ENCODE assay signal across 9 mouse cellular contexts in the genomic region with DNA sequence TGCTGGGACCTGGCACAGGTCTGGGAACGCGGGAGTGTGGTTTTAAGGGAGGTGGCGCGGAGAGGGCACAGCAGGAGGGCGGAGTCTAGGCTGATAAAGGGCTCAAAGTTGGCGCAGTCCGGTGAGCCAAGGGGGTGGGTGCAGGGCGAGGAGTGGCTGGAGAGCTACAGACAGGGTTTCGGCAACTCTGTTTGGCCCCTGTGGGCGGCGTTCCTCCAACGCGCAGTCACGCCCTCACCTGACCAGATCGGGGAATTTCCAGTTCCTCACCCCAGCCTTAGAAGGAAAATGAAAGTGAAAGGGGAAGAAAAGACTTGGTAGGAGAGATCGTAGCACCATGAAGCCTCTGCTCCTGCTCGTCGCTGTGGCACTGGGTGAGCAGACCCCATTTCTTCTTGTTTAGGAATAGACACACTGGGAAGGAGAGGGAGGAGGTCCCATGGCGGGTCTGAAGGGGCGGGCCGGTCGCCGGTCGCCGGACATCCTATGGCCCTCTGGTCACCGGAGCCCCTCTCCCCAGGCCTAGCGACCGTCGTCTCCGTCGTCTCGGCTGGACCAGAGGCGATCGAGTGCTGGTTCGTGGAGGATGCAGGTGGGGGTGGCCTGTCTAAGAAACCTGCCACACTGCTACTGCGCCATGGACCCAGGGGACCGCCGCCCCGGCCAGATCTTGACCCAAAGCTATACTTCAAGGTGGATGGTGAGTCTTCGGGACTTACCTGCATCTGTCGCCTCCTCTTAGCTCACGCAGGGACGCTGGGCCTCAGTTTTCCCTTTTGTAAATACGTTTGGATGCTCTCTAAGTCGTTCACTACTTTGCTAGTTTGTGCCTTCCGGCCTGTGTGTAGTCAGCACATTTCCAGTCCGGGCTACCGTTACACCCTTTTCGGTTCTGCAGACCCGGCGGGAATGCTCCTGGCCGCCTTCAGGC. TPM values are rescaled to one million over a fixed set of nuclear protein-coding genes. Genes with fewer than 3 reads are reported as not detected.
DNase-seq lines count a peak whose midpoint lies in the region; ATAC-seq lines count a peak whose summit lies in the region.
"Had no signal": no experiment of that assay in that cellular context is flagged by ENCODE, and none has a peak within 500 bp of the region (broad histone marks: within the 10 kb centered on the region; RNA-seq: fewer than 3 reads in every experiment).

No protein-coding gene starts in this region.

- DNase-seq in MN1 (ENCODE audit: low spot score), result peak; percentile 93
- DNase-seq in c-Kit-negative CD71-positive TER-119-positive erythroid progenitor cells, embryonic 14.5 days (ENCODE audit: low read depth, low spot score), result peak; percentile 71
- no peak for DNase-seq in forebrain, embryonic 11.5 days (ENCODE audit: low spot score)
- peak; percentile 79 to 81 for DNase-seq in heart, postnatal 36 days
- peak; percentile 85 for DNase-seq in large intestine, adult 2 months (ENCODE audit: low read depth, low spot score)
- DNase-seq in retina, embryonic 14.5 days (ENCODE audit: low spot score), result peak; percentile 39
- DNase-seq in urinary bladder, postnatal 25 days (ENCODE audit: low spot score), result peak; percentile 71

- no peaks in the 10 kb centered on the region for H3K9me3 ChIP-seq in forebrain, embryonic 11.5 days (ENCODE audit: control insufficient read depth, low read length)

- no peaks in the 10 kb centered on the region for H3K27me3 ChIP-seq in forebrain, embryonic 11.5 days (ENCODE audit: control insufficient read depth, insufficient read depth, low read length)

- H3K9ac ChIP-seq in forebrain, embryonic 11.5 days (ENCODE audit: low read length), result peak overlapping the region; percentile 68

- under 1% methylated on average over 52 of the region's 52 CpGs for WGBS in forebrain, embryonic 11.5 days
- under 1% methylated on average over 52 of the region's 52 CpGs for WGBS in large intestine, adult 2 months
- under 1% methylated on average over 47 of the region's 52 CpGs for WGBS in macrophage (ENCODE audit: missing documents)

- intact Hi-C loops in heart, postnatal 36 days (cut with DNase I), result loop anchor here (2.0 kb wide), 1 partner anchor 17 kb away; no protein-coding TSS in a partner anchor

- H3K79me2 ChIP-seq in macrophage (ENCODE audit: inconsistent target), result peaks cover 88% of the 10 kb centered on the region

- peaks cover 17% of the 10 kb centered on the region for H3K4me1 ChIP-seq in forebrain, embryonic 11.5 days (replicated peaks; ENCODE audit: control insufficient read depth, insufficient read depth, low read length)

- H3K27ac ChIP-seq in forebrain, embryonic 11.5 days (ENCODE audit: low read depth, low read length), result 0 out of 2 replicates have a peak overlapping the region, but pooled peaks have one; percentile 6
- H3K27ac ChIP-seq in macrophage, result peak overlapping the region; percentile 88

- H3K4me2 ChIP-seq in forebrain, embryonic 11.5 days (ENCODE audit: low read depth, low read length, severe bottlenecking), result peak overlapping the region; percentile 89

- no peaks in the 10 kb centered on the region for H3K36me3 ChIP-seq in forebrain, embryonic 11.5 days (ENCODE audit: control insufficient read depth, insufficient read depth, low read length)
- H3K36me3 ChIP-seq in macrophage (ENCODE audit: inconsistent target), result peaks cover 47% of the 10 kb centered on the region; the same call in 1 of the 2 replicates

- peak overlapping the region; percentile 47 for H3K4me3 ChIP-seq in forebrain, embryonic 11.5 days (ENCODE audit: low read depth, low read length)
- H3K4me3 ChIP-seq in macrophage (ENCODE audit: inconsistent target), result peak overlapping the region; percentile 99

- no peak; the same call in 1 of the 2 replicates for ATAC-seq in forebrain, embryonic 11.5 days (replicated peaks; ENCODE audit: low FRiP score)

RNA-seq across cellular contexts. Expression of a gene that starts 3.9 kb away (rescaled TPM):
- 13.0 and 14.9 TPM in 2 replicates for polyA plus RNA-seq in forebrain, embryonic 11.5 days (2014; fragmentation: Nextera tagmentation; extraction: Ambion mirVana)
- total RNA-seq in heart, postnatal 36 days (2021), result 10 to 100 TPM; 20.1 to 20.6 TPM
- 37.1 and 49.3 TPM in 2 replicates for polyA plus RNA-seq in large intestine, adult 2 months (2012; rRNA removed)
- 10 to 100 TPM; 19.6 to 48.0 (median 32.3) TPM for total RNA-seq in macrophage (2018; cell fraction: chromatin; rRNA removed)
- total RNA-seq in macrophage (2018; cell fraction: cytosol; rRNA removed), result 10 to 100 TPM; 20.3 to 33.9 (median 27.8) TPM
- total RNA-seq in macrophage (2018; cell fraction: nucleus; rRNA removed), result 10 to 100 TPM; 23.9 to 53.5 (median 40.4) TPM
- polyA plus RNA-seq in macrophage (2018), result 18.2 to 24.0 TPM (median 21.3 TPM) in 3 replicates

RNA-seq across cellular contexts. Expression of a gene that starts 3.9 kb away (rescaled TPM):
- polyA plus RNA-seq in forebrain, embryonic 11.5 days (2014; fragmentation: Nextera tagmentation; extraction: Ambion mirVana), result 13.9 and 15.5 TPM in 2 replicates
- 100 to 1,000 TPM; 103 to 112 TPM for total RNA-seq in heart, postnatal 36 days (2021)
- polyA plus RNA-seq in large intestine, adult 2 months (2012; rRNA removed), result 203 and 264 TPM in 2 replicates
- total RNA-seq in macrophage (2018; cell fraction: chromatin; rRNA removed), result 1,000 to 10,000 TPM in 1 of 26 experiments, 100 to 1,000 TPM in 25; 113 to 1,389 (median 406) TPM
- 1,000 to 10,000 TPM in 11 of 26 experiments, 100 to 1,000 TPM in 15; 321 to 1,516 (median 723) TPM for total RNA-seq in macrophage (2018; cell fraction: cytosol; rRNA removed)
- 1,000 to 10,000 TPM in 17 of 26 experiments, 100 to 1,000 TPM in 9; 461 to 2,733 (median 1,524) TPM for total RNA-seq in macrophage (2018; cell fraction: nucleus; rRNA removed)
- 235 to 575 TPM (median 237 TPM) in 3 replicates for polyA plus RNA-seq in macrophage (2018)

RNA-seq across cellular contexts. Expression of a gene that starts 9.7 kb away (rescaled TPM):
- 48.0 and 51.5 TPM in 2 replicates for polyA plus RNA-seq in forebrain, embryonic 11.5 days (2014; fragmentation: Nextera tagmentation; extraction: Ambion mirVana)
- total RNA-seq in heart, postnatal 36 days (2021), result 10 to 100 TPM; 38.7 TPM
- polyA plus RNA-seq in large intestine, adult 2 months (2012; rRNA removed), result 46.1 and 63.1 TPM in 2 replicates
- 1,000 to 10,000 TPM in 5 of 26 experiments, 100 to 1,000 TPM in 21; 361 to 1,491 (median 730) TPM for total RNA-seq in macrophage (2018; cell fraction: chromatin; rRNA removed)
- total RNA-seq in macrophage (2018; cell fraction: cytosol; rRNA removed), result 10 to 100 TPM; 16.2 to 93.6 (median 48.0) TPM
- 100 to 1,000 TPM; 102 to 712 (median 325) TPM for total RNA-seq in macrophage (2018; cell fraction: nucleus; rRNA removed)
- polyA plus RNA-seq in macrophage (2018), result 36.9 to 101 TPM (median 53.4 TPM) in 3 replicates

RNA-seq across cellular contexts. Expression of a gene that starts 10.4 kb away (rescaled TPM):
- polyA plus RNA-seq in forebrain, embryonic 11.5 days (2014; fragmentation: Nextera tagmentation; extraction: Ambion mirVana), result 68.2 and 73.8 TPM in 2 replicates
- 10 to 100 TPM; 15.7 to 18.0 TPM for total RNA-seq in heart, postnatal 36 days (2021)
- 34.1 and 41.0 TPM in 2 replicates for polyA plus RNA-seq in large intestine, adult 2 months (2012; rRNA removed)
- total RNA-seq in macrophage (2018; cell fraction: chromatin; rRNA removed), result 100 to 1,000 TPM in 16 of 26 experiments, 10 to 100 TPM in 10; 45.5 to 715 (median 283) TPM
- 100 to 1,000 TPM in 14 of 26 experiments, 10 to 100 TPM in 12; 42.9 to 264 (median 138) TPM for total RNA-seq in macrophage (2018; cell fraction: cytosol; rRNA removed)
- 100 to 1,000 TPM in 20 of 26 experiments, 10 to 100 TPM in 6; 62.8 to 925 (median 335) TPM for total RNA-seq in macrophage (2018; cell fraction: nucleus; rRNA removed)
- polyA plus RNA-seq in macrophage (2018), result 32.1 to 95.9 TPM (median 50.6 TPM) in 3 replicates

RNA-seq across cellular contexts. Expression of a gene that starts 14.7 kb away (rescaled TPM):
- polyA plus RNA-seq in forebrain, embryonic 11.5 days (2014; fragmentation: Nextera tagmentation; extraction: Ambion mirVana), result 0.24 TPM in 1 of 2 replicates, not detected in the other
- not detected for total RNA-seq in heart, postnatal 36 days (2021)
- polyA plus RNA-seq in large intestine, adult 2 months (2012; rRNA removed), result 0.67 TPM in 1 of 2 replicates, not detected in the other
- not detected for total RNA-seq in macrophage (2018; cell fraction: chromatin; rRNA removed)
- 1 to 10 TPM in 12 of 26 experiments, under 1 TPM in 13, not detected in 1; 0.54 to 1.8 (median 0.88) TPM for total RNA-seq in macrophage (2018; cell fraction: cytosol; rRNA removed)
- 1 to 10 TPM in 5 of 26 experiments, under 1 TPM in 2, not detected in 19; 0.68 to 1.9 (median 1.1) TPM for total RNA-seq in macrophage (2018; cell fraction: nucleus; rRNA removed)
- polyA plus RNA-seq in macrophage (2018), result 1.8 TPM in 1 of 3 replicates, not detected in the others
- total RNA-seq: left cerebral cortex, postnatal 14 days had no signal

Comparison
In these comparisons a context has a peak if more than half of its experiments do, and no peak if none do; other contexts are left out.
1. RNA of a gene that starts 3.9 kb away (polyA plus RNA-seq): 235 to 575 TPM in macrophage and 203 to 264 TPM in large intestine, adult 2 months; 13.9 to 15.5 TPM in forebrain, embryonic 11.5 days; every median in the first group is over 10 times any median in the second.